Mouse (Mus musculus) liver, embryonic 15.5 days (tissue): ENCODE results near the gene Rasgef1b. TPM values are rescaled to one million over a fixed set of nuclear protein-coding genes. Genes with fewer than 3 reads are reported as not detected.

ENCODE experiments used
- ATAC-seq: fragments of 200-750 bp; cut with Nextera tagmentation; 2 replicates; pipeline ENCODE4 v1.8.0; 2017; ENCODE audit warnings: moderate number of reproducible peaks, mild to moderate bottlenecking, moderate library complexity; ENCODE audit not compliant: insufficient read depth
- H3K27ac ChIP-seq: fragments of 300-500 bp; sonication (generic); replicated peaks from 2 replicates; pipeline ENCODE4 v1.5.1; 2015; ENCODE audit warnings: mild to moderate bottlenecking, inconsistent platforms
- H3K27me3 ChIP-seq: fragments of 300-500 bp; sonication (generic); 2 replicates; pipeline ENCODE4 v1.6.1; 2015; ENCODE audit warnings: mild to moderate bottlenecking, inconsistent platforms
- H3K36me3 ChIP-seq: fragments of 300-500 bp; sonication (generic); replicated peaks from 2 replicates; pipeline ENCODE4 v1.6.1; 2015; ENCODE audit warnings: moderate library complexity, mild to moderate bottlenecking, inconsistent platforms
- H3K4me1 ChIP-seq: fragments of 300-500 bp; sonication (generic); replicated peaks from 2 replicates; pipeline ENCODE4 v1.6.1; 2015; ENCODE audit warnings: inconsistent platforms
- H3K4me2 ChIP-seq: fragments of 300-500 bp; sonication (generic); 2 replicates; pipeline ENCODE4 v1.6.1; 2015; ENCODE audit warnings: moderate library complexity, mild to moderate bottlenecking, inconsistent platforms
- H3K4me3 ChIP-seq: fragments of 300-500 bp; sonication (generic); replicated peaks from 2 replicates; pipeline ENCODE4 v1.5.1; 2015; ENCODE audit warnings: mild to moderate bottlenecking, inconsistent platforms
- H3K9ac ChIP-seq: fragments of 300-500 bp; sonication (generic); 2 replicates; pipeline ENCODE4 v1.6.1; 2015; ENCODE audit warnings: moderate library complexity, mild to moderate bottlenecking, inconsistent platforms
- H3K9me3 ChIP-seq: fragments of 300-500 bp; sonication (generic); replicated peaks from 2 replicates; pipeline ENCODE4 v1.6.1; 2016; ENCODE audit warnings: inconsistent platforms
- WGBS: fragments of 180-500 bp; shearing (Covaris S2); methylation state at CpG from one replicate; pipeline ENCODE4 v1.1.7; 2015; ENCODE audit warnings: mixed read lengths; ENCODE audit not compliant: insufficient replicate concordance; 5-methylcytosine and 5-hydroxymethylcytosine counted together
- polyA plus RNA-seq: library from polyadenylated mRNA; unstranded; fragments of >200 nt; fragmentation: Nextera tagmentation; extraction: Ambion mirVana; gene quantifications from 2 replicates; pipeline ENCODE4 v1.2.1, GENCODE M21; 2015

Gene Rasgef1b
- polyA plus RNA-seq, 1 experiment from 2014 or later: 7.3 TPM

DNA sequence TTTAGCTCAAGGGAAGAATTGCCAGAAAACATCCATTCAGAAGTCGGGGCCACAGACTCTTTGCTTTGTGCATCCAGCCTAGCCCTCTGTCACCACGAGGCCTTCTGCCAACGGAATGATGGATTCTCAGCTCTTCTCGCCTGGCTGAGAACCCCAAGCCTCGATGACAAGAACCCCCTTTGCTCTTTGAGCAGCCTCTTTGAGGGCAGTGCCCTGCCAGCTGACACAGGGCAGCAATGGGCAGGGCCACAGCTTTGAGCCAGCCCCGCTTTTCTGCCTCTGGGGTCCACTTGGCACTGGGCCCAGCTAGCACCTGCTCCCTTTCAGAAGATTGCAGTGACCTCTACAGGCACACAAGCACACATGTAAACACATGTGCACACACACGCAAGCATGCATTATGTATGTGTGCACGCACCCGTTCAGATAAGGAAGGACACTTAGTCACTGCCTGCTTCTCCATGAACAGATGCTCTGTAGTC, 224.5 kb downstream of the Rasgef1b start:
- H3K27ac ChIP-seq: no peak overlapping the region
- WGBS: 65% methylated on average over 9 of the region's 9 CpGs
- H3K27me3 ChIP-seq: no peaks in the 10 kb centered on the region
- no peak overlapping the region for H3K4me3 ChIP-seq
- H3K36me3 ChIP-seq: no peaks in the 10 kb centered on the region
- ATAC-seq: no peak
- no peaks in the 10 kb centered on the region for H3K9me3 ChIP-seq
- H3K4me2 ChIP-seq: no peak overlapping the region
- no peak overlapping the region for H3K9ac ChIP-seq
- no peaks in the 10 kb centered on the region for H3K4me1 ChIP-seq

DNA sequence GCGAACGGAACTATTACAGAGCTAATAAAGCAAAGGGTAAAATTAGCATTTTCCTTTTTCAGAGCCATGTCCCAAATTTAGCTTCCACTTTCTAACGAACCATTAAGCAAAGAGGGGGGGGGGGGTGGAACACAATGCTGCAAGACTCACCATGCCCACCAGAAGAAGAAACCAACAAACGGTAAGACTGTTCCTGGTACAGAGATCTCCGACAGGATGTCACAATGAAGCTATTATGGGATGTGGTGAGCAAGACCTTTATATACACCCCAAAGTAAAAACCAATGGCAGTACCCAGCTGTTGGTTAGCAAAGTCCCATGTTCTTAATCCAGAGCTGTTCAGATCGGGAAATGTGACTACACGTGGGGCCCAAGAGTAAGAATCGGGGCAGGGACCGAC, 226.2 kb downstream of the Rasgef1b start:
- no peaks in the 10 kb centered on the region for H3K9me3 ChIP-seq
- H3K4me3 ChIP-seq: no peak overlapping the region
- WGBS: 63% methylated on average over 9 of the region's 9 CpGs
- no peak for ATAC-seq
- H3K4me2 ChIP-seq: no peak overlapping the region
- no peaks in the 10 kb centered on the region for H3K27me3 ChIP-seq
- no peaks in the 10 kb centered on the region for H3K36me3 ChIP-seq
- no peak overlapping the region for H3K9ac ChIP-seq
- H3K27ac ChIP-seq: no peak overlapping the region
- H3K4me1 ChIP-seq: no peaks in the 10 kb centered on the region

DNA sequence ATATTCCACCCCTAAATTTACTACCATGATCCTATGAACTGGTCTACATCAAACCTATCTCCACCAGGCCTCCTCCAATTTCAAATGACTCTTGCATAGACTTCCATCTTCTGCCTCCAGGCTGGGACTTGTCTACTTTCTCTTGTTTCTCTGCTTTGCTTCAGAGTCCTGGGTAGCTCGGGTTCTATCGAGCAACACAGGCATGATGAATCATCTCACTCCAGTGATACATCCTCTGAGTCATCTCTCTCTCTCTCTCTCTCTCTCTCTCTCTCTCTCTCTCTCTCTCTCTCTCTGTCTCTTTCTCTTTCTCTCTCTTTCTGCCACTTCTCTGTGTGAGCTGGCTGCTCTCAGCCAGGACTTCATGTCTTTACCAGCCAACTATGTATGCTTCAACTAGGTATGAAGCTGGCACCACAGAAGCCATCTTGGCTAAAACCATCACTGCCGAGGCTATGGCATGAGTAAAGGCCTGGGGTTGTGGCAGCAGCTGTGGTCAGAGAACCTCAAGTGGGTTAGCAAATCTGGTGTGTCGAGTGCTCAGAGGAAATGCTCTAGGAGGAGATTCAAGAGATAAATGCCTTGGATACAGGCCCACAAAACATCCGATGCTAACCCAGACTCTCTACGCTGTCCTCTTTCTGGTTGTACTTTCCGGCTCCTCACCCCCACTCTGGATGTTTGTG, 229.3 kb downstream of the Rasgef1b start:
- no peaks in the 10 kb centered on the region for H3K9me3 ChIP-seq
- no peaks in the 10 kb centered on the region for H3K36me3 ChIP-seq
- no peak for ATAC-seq
- 23% methylated on average over 7 of the region's 7 CpGs for WGBS
- H3K4me1 ChIP-seq: no peaks in the 10 kb centered on the region
- H3K4me2 ChIP-seq: no peak overlapping the region
- H3K27ac ChIP-seq: no peak overlapping the region
- no peaks in the 10 kb centered on the region for H3K27me3 ChIP-seq
- H3K9ac ChIP-seq: no peak overlapping the region
- H3K4me3 ChIP-seq: no peak overlapping the region

DNA sequence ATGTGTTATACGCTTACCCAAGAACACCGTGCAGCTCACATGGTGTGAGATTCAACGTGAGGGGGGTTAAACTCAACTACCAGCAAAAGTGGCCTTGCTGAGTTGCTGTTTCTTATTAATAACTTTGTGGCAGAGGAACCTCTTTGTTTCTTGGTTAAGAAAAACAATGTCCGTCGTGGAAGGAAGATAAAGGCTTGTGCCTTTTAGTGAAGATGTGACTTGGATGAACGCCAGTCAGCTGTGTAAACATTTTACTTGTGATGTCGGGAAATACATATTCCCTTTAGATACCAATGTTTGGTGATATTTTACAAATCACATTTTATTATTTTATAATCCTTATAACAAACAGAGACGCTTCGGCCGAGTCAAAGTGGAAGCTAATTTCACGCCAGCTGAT, 231.0 kb downstream of the Rasgef1b start:
- Histone ChIP-seq H3K9me3 (no peaks in the 10 kb centered on the region), H3K36me3 (no peaks in the 10 kb centered on the region), H3K27me3 (no peaks in the 10 kb centered on the region), H3K4me2 (no peak overlapping the region), H3K9ac (no peak overlapping the region), H3K4me1 (no peaks in the 10 kb centered on the region), H3K4me3 (no peak overlapping the region), H3K27ac (no peak overlapping the region)
- 54% methylated on average over 11 of the region's 11 CpGs for WGBS
- ATAC-seq: no peak

DNA sequence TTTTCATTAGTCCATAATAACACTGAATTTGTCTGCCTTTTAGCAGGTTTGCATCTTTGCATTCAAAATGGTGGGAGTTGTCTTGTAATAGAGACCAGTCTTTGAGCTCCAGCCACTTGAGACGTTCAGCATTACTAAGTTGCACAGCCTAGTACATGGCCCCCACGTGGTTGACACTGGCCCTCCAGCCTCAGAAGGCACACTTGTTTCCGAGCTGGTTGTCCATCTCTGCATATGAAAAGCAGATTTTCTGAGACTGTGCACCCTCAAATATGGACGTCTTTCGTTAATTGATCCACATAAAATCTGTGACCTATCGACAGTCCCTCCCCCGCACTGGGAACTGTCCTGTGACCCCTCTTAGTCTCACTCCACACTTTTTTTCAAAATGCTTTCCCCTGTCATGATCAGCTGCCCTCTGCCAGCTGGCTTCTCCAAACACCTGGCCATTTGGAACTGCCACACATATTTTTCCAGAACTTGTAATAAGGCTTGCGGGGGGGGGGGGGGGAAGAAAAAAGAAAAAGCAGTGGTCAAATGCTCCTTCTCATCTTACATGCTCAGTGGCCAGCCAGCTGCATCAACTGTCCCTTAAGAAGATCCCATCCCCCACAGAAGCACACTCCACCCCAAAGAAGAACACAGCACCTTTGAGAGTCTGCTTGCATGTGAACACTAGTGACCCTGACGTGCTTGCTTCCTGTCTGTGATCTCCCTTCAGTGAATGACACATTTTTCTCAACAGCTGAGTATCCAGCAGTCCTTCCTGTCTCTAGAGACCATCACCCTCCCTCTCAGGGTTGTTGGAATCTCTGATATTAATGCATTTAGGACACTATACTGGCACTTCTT, 231.7 kb downstream of the Rasgef1b start:
- Histone ChIP-seq H3K36me3 (no peaks in the 10 kb centered on the region), H3K4me3 (no peak overlapping the region), H3K9ac (no peak overlapping the region), H3K27me3 (no peaks in the 10 kb centered on the region), H3K27ac (no peak overlapping the region), H3K9me3 (no peaks in the 10 kb centered on the region), H3K4me1 (no peaks in the 10 kb centered on the region), H3K4me2 (no peak overlapping the region)
- WGBS: 70% methylated on average over 9 of the region's 9 CpGs
- no peak for ATAC-seq

DNA sequence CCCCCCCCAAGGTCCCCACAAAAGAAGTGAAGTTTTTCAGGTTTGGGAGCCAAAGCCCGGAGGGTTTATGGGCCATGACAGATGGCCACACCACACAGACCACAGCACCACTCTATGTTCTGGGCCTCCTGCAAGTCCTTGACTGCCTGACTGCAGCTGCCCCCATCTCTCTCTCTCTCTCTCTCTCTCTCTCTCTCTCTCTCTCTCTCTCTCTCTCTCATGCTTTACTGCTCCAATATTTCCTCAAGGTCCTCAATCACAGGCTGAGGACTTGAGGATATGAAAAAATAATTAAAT, 232.8 kb downstream of the Rasgef1b start:
- no peaks in the 10 kb centered on the region for H3K27me3 ChIP-seq
- H3K4me1 ChIP-seq: no peaks in the 10 kb centered on the region
- H3K9ac ChIP-seq: no peak overlapping the region
- H3K9me3 ChIP-seq: no peaks in the 10 kb centered on the region
- WGBS: 52% methylated on average over 1 of the region's 1 CpGs
- H3K27ac ChIP-seq: no peak overlapping the region
- H3K36me3 ChIP-seq: no peaks in the 10 kb centered on the region
- no peak overlapping the region for H3K4me3 ChIP-seq
- H3K4me2 ChIP-seq: no peak overlapping the region
- ATAC-seq: no peak

DNA sequence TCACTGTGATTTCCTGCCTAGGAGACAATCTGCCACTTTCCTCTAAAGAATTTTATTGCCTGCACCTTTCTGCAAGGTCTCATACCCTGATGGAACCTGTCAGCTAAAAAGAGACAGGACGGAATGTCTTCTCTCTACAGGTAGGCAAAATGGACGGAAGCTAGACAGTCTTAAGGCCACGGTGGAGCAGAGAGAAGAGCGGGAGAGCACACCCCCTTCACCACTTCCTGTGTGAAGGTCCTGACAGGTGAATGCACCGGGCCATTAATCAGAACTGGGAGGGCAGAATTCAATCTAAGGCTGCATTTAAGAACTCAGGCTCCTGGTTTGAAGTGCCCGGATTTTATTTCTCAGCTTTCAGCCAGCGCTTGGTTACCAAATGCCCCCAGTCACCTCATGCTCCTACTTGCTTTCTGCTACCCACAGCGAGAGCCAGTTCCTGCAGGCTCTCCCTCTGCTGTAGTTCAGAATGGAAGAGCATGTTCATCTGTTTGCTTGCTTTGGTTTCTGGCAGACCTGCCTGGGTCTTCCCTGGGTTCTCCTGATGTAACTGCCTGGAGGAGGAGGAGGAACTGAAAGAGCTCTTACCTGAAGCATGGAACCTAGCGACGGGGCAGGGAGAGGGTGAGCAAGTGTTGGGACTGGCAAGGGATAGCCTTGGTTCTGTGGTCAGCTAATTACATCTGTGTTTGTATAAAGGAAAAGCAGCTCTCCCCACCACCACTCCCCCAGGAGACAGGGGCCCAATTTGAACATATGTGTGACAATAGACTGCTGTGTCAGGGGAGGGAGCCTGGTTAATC, 233.3 kb downstream of the Rasgef1b start:
- ATAC-seq: no peak
- Histone ChIP-seq H3K9ac (no peak overlapping the region), H3K4me2 (no peak overlapping the region), H3K27ac (no peak overlapping the region), H3K36me3 (no peaks in the 10 kb centered on the region), H3K27me3 (no peaks in the 10 kb centered on the region), H3K4me3 (no peak overlapping the region), H3K4me1 (no peaks in the 10 kb centered on the region), H3K9me3 (no peaks in the 10 kb centered on the region)
- WGBS: 59% methylated on average over 10 of the region's 10 CpGs

DNA sequence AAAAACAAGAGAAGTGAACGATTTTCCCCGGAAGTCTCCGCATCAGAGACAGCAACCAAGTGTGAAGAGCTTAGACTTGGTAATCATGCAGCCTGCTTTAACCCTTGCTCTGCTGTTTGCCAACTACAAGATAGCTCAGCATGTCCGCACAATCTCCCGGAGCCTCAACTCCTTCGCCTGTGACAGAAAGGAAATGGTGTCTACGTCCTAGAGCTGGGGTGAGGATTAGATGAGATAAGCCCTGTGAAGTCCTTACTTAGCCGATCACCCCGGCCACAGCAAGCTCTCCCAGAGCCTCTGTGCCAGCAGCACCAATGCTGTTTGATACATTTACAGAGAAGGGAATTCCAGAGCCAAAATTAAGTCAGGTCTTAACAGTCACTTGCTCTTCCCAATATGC, 235.0 kb downstream of the Rasgef1b start:
- WGBS: 29% methylated on average over 9 of the region's 9 CpGs
- H3K9ac ChIP-seq: no peak overlapping the region
- H3K4me1 ChIP-seq: no peaks in the 10 kb centered on the region
- no peak overlapping the region for H3K4me2 ChIP-seq
- H3K4me3 ChIP-seq: no peak overlapping the region
- no peaks in the 10 kb centered on the region for H3K27me3 ChIP-seq
- H3K9me3 ChIP-seq: no peaks in the 10 kb centered on the region
- no peaks in the 10 kb centered on the region for H3K36me3 ChIP-seq
- ATAC-seq: no peak
- no peak overlapping the region for H3K27ac ChIP-seq

DNA sequence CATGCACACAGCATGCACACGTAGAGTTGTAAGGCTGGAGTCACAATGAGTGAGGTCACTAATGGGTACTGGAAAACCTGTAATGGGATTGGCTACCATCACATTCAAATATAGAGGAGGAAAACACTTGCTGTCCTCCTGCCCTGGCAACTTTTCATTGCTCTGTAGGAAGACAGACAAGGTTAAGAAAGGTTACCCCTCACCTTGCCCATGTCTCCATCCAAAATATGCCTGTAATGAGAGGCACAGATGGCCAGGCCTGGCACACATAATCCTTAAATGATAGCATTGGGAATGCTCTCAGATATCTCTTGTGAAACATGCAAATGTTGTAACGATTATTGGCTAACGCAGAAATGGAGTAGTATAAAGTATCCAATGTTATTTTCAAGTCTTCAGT, 235.8 kb downstream of the Rasgef1b start:
- no peaks in the 10 kb centered on the region for H3K36me3 ChIP-seq
- no peak overlapping the region for H3K4me2 ChIP-seq
- H3K27me3 ChIP-seq: no peaks in the 10 kb centered on the region
- no peak for ATAC-seq
- no peak overlapping the region for H3K4me3 ChIP-seq
- no peak overlapping the region for H3K27ac ChIP-seq
- no peaks in the 10 kb centered on the region for H3K9me3 ChIP-seq
- H3K4me1 ChIP-seq: no peaks in the 10 kb centered on the region
- WGBS: 72% methylated on average over 3 of the region's 3 CpGs
- H3K9ac ChIP-seq: no peak overlapping the region

DNA sequence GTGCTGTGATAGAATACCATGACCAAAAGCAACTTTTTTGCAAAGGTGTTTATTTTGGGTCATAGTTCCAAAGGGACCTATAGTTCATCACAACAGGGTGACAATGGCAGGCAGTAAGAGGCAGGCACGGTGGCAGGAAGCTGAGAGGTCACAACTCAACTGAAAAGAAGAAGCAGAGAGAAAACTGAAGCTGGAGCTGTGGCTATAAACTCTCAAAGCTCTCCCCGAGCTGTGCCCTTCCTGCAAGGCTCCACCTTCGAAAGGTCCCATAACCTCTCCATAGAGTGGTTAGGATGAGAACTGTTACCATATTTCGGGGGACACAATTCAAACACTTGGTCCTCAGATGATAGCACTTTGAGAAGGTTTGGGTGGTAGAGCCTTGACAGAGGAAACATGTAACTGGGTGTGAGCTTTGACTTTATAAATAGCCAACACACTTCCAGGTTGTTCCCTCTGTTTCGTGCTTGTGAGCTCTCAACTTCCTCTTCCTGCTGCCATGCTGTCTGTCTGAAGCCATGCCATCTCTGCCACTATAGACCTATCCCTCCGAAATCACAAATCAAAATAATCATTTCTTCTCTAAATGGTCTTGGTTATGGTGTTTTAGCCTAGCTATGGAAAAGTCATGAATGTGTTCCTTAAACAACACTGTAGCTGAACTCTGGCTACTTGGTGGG, 240.2 kb downstream of the Rasgef1b start:
- Histone ChIP-seq H3K27me3 (0 out of 2 replicates have a peak, but pooled peaks cover 2% of the 10 kb centered on the region), H3K36me3 (no peaks in the 10 kb centered on the region), H3K27ac (no peak overlapping the region), H3K9me3 (no peaks in the 10 kb centered on the region), H3K4me3 (no peak overlapping the region), H3K4me2 (no peak overlapping the region), H3K9ac (no peak overlapping the region), H3K4me1 (no peaks in the 10 kb centered on the region)
- no peak for ATAC-seq
- 36% methylated on average over 6 of the region's 6 CpGs for WGBS
